Mouse (Mus musculus): ENCODE results near the gene Nudt4. TPM values are rescaled to one million over a fixed set of nuclear protein-coding genes. Genes with fewer than 3 reads are reported as not detected.

The Nudt4 gene
- total RNA-seq, 1 experiment, result 92.4 TPM

GRCm38 (mm10) chr10:95546178-95546577 is 17.8 kb downstream of the Nudt4 start:
- H3K4me1 ChIP-seq (ENCODE audit: control insufficient read depth in 2 of 2, insufficient read depth in 2 of 2, low read length in 2 of 2, poor library complexity in 1 of 2), result 0 out of 4 replicates have a peak, but pooled peaks cover 0 to 2% of the 10 kb centered on the region in 2 experiments
- H3K27ac ChIP-seq (ENCODE audit: insufficient read depth, low read depth, low read length, poor library complexity, severe bottlenecking), result 0 out of 2 replicates have a peak overlapping the region, but pooled peaks have one; percentile 5
- H3K4me3 ChIP-seq (ENCODE audit: insufficient read depth in 1 of 2, low read depth in 1 of 2, low read length in 2 of 2, poor library complexity in 1 of 2, severe bottlenecking in 1 of 2), result no peak overlapping the region
- H3K9me3 ChIP-seq (ENCODE audit: control insufficient read depth, insufficient read depth, low read depth, low read length), result no peaks in the 10 kb centered on the region
- in situ Hi-C loops (cut with MboI; ENCODE audit: low sequenced_read_pairs in 2 of 2, unreplicated experiment in 2 of 2), result loop anchor here (25.0 kb wide), 2 partner anchors 491 to 541 kb away; no protein-coding TSS in a partner anchor
- H3K36me3 ChIP-seq (ENCODE audit: control insufficient read depth, insufficient read depth, low read length, poor library complexity, severe bottlenecking), result peaks cover 22% of the 10 kb centered on the region
- no peak for DNase-seq (ENCODE audit: low read depth, low spot score)
- TF ChIP-seq CHD2 (IDR thresholded peaks at IDR 0.05; ENCODE audit: low read depth, low read length), result no peak
- no peak for TF ChIP-seq HCFC1 (IDR thresholded peaks at IDR 0.05; ENCODE audit: borderline replicate concordance, insufficient read depth, low read length)
- TF ChIP-seq MAFK (IDR thresholded peaks at IDR 0.05; ENCODE audit: insufficient read depth, low read depth, low read length), result no peak
- no peak overlapping the region for H3K9ac ChIP-seq (ENCODE audit: insufficient read depth, low read depth, low read length, poor library complexity, severe bottlenecking)

- Histone ChIP-seq H3K9ac (ENCODE audit: insufficient read depth, low read depth, low read length, poor library complexity, severe bottlenecking) (no peak overlapping the region), H3K27ac (ENCODE audit: insufficient read depth, low read depth, low read length, poor library complexity, severe bottlenecking) (no peak overlapping the region), H3K36me3 (ENCODE audit: control insufficient read depth, insufficient read depth, low read length, poor library complexity, severe bottlenecking) (peaks cover 13% of the 10 kb centered on the region), H3K4me3 (ENCODE audit: insufficient read depth in 1 of 2, low read depth in 1 of 2, low read length in 2 of 2, poor library complexity in 1 of 2, severe bottlenecking in 1 of 2) (no peak overlapping the region), H3K4me1 (ENCODE audit: control insufficient read depth in 2 of 2, insufficient read depth in 2 of 2, low read length in 2 of 2, poor library complexity in 1 of 2) (0 out of 4 replicates have a peak, but pooled peaks cover 0 to 2% of the 10 kb centered on the region in 2 experiments), H3K9me3 (ENCODE audit: control insufficient read depth, insufficient read depth, low read depth, low read length) (no peaks in the 10 kb centered on the region)
- TF ChIP-seq CHD2 (IDR thresholded peaks at IDR 0.05; ENCODE audit: low read depth, low read length), result no peak
- no peak for TF ChIP-seq ZNF384 (IDR thresholded peaks at IDR 0.05; ENCODE audit: low read depth, low read length)
- no peak for TF ChIP-seq ZC3H11A (IDR thresholded peaks at IDR 0.05; ENCODE audit: borderline replicate concordance, low read depth, low read length)
- no peak for TF ChIP-seq HCFC1 (IDR thresholded peaks at IDR 0.05; ENCODE audit: borderline replicate concordance, insufficient read depth, low read length)
- TF ChIP-seq MAFK (IDR thresholded peaks at IDR 0.05; ENCODE audit: insufficient read depth, low read depth, low read length), result peak; percentile 74; the same call in 1 of the 2 replicates
- in situ Hi-C loops (cut with MboI; ENCODE audit: low sequenced_read_pairs in 2 of 2, unreplicated experiment in 2 of 2), result loop anchor here (25.0 kb wide), 2 partner anchors 492 to 542 kb away; no protein-coding TSS in a partner anchor
- DNase-seq (ENCODE audit: low read depth, low spot score), result no peak
Measured at GRCm38 (mm10) chr10:95545051-95545450, 18.9 kb downstream of the Nudt4 start.

- H3K9me3 ChIP-seq (ENCODE audit: control insufficient read depth, insufficient read depth, low read depth, low read length), result no peaks in the 10 kb centered on the region
- H3K4me3 ChIP-seq (ENCODE audit: insufficient read depth in 1 of 2, low read depth in 1 of 2, low read length in 2 of 2, poor library complexity in 1 of 2, severe bottlenecking in 1 of 2), result no peak overlapping the region
- no peak for DNase-seq (ENCODE audit: low read depth, low spot score)
- H3K9ac ChIP-seq (ENCODE audit: insufficient read depth, low read depth, low read length, poor library complexity, severe bottlenecking), result no peak overlapping the region
- 0 out of 4 replicates have a peak, but pooled peaks cover 0 to 2% of the 10 kb centered on the region in 2 experiments for H3K4me1 ChIP-seq (ENCODE audit: control insufficient read depth in 2 of 2, insufficient read depth in 2 of 2, low read length in 2 of 2, poor library complexity in 1 of 2)
- no peak for TF ChIP-seq MAFK (IDR thresholded peaks at IDR 0.05; ENCODE audit: insufficient read depth, low read depth, low read length)
- no peak for TF ChIP-seq ZNF384 (IDR thresholded peaks at IDR 0.05; ENCODE audit: low read depth, low read length)
- no peak for TF ChIP-seq HCFC1 (IDR thresholded peaks at IDR 0.05; ENCODE audit: borderline replicate concordance, insufficient read depth, low read length)
- TF ChIP-seq ZC3H11A (IDR thresholded peaks at IDR 0.05; ENCODE audit: borderline replicate concordance, low read depth, low read length), result no peak
- no peak for TF ChIP-seq CHD2 (IDR thresholded peaks at IDR 0.05; ENCODE audit: low read depth, low read length)
- in situ Hi-C loops (cut with MboI; ENCODE audit: low sequenced_read_pairs in 2 of 2, unreplicated experiment in 2 of 2), result loop anchor here (25.0 kb wide), 2 partner anchors 493 to 543 kb away; no protein-coding TSS in a partner anchor
- no peak overlapping the region for H3K27ac ChIP-seq (ENCODE audit: insufficient read depth, low read depth, low read length, poor library complexity, severe bottlenecking)
- H3K36me3 ChIP-seq (ENCODE audit: control insufficient read depth, insufficient read depth, low read length, poor library complexity, severe bottlenecking), result peaks cover 9% of the 10 kb centered on the region
Measured at GRCm38 (mm10) chr10:95544651-95545050, 19.3 kb downstream of the Nudt4 start.

DNA sequence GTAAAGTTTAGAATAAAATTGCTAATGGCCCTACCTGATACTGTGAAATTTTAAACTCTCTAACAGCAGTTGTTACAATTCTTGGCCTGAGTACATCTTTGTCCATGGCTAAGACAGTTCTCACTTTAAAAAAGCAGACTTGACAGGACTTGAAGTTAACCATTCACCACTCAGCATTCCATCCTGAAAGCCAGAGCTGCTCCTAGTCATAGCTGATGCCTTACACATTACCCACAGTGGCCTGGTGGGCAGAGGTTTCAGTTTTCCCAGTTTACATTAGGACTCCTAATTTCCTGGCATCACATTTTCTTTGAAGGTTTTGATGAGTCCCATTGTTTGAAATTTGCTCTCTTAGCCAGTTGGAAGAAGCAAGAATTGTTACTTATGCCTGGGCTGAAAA is 19.9 kb downstream of the Nudt4 start:
- Histone ChIP-seq H3K36me3 (ENCODE audit: control insufficient read depth, insufficient read depth, low read length, poor library complexity, severe bottlenecking) (peaks cover 6% of the 10 kb centered on the region), H3K4me1 (ENCODE audit: control insufficient read depth in 2 of 2, insufficient read depth in 2 of 2, low read length in 2 of 2, poor library complexity in 1 of 2) (0 out of 4 replicates have a peak, but pooled peaks cover 0 to 2% of the 10 kb centered on the region in 2 experiments)
- TF ChIP-seq CHD2 (IDR thresholded peaks at IDR 0.05; ENCODE audit: low read depth, low read length) (no peak), HCFC1 (IDR thresholded peaks at IDR 0.05; ENCODE audit: borderline replicate concordance, insufficient read depth, low read length) (no peak), MAFK (IDR thresholded peaks at IDR 0.05; ENCODE audit: insufficient read depth, low read depth, low read length) (no peak), ZC3H11A (IDR thresholded peaks at IDR 0.05; ENCODE audit: borderline replicate concordance, low read depth, low read length) (no peak), ZNF384 (IDR thresholded peaks at IDR 0.05; ENCODE audit: low read depth, low read length) (no peak)

More for the DNA sequence above, 19.9 kb downstream of the Nudt4 start:
- no peak for DNase-seq (ENCODE audit: low read depth, low spot score)
- Histone ChIP-seq H3K9ac (ENCODE audit: insufficient read depth, low read depth, low read length, poor library complexity, severe bottlenecking) (no peak overlapping the region), H3K4me3 (ENCODE audit: insufficient read depth in 1 of 2, low read depth in 1 of 2, low read length in 2 of 2, poor library complexity in 1 of 2, severe bottlenecking in 1 of 2) (no peak overlapping the region), H3K27ac (ENCODE audit: insufficient read depth, low read depth, low read length, poor library complexity, severe bottlenecking) (no peak overlapping the region), H3K9me3 (ENCODE audit: control insufficient read depth, insufficient read depth, low read depth, low read length) (no peaks in the 10 kb centered on the region)
- in situ Hi-C loops (cut with MboI; ENCODE audit: low sequenced_read_pairs in 2 of 2, unreplicated experiment in 2 of 2), result loop anchor here (25.0 kb wide), 2 partner anchors 493 to 543 kb away; no protein-coding TSS in a partner anchor
